Mouse (Mus musculus) embryonic facial prominence, embryonic 14.5 days (tissue): Measurements from ENCODE around the gene Brap. TPM values are rescaled to one million over a fixed set of nuclear protein-coding genes. Genes with fewer than 3 reads are reported as not detected.
A peak's percentile ranks its signal among the peaks of the same experiment; 100 is the strongest.
"Not testable (repeated sequence)": the region's sequence is repeated elsewhere in the genome, so short reads cannot be mapped to it uniquely, and the experiment has no call there.

ENCODE experiments used
- ATAC-seq: fragments of 200-750 bp; cut with Nextera tagmentation; 2 replicates; pipeline ENCODE4 v1.8.0; 2017; ENCODE audit warnings: low read depth, moderate number of reproducible peaks, moderate TSS enrichment
- DNase-seq: peaks from one replicate; pipeline ENCODE4 v3.0.0-alpha.2; 2015; ENCODE audit warnings: low spot score
- H3K27ac ChIP-seq: fragments of 300-500 bp; sonication (generic); replicated peaks from 2 replicates; pipeline ENCODE4 v1.5.1; 2014; ENCODE audit warnings: low read depth, mild to moderate bottlenecking, low read length, moderate library complexity
- H3K27me3 ChIP-seq: fragments of 300-500 bp; sonication (generic); replicated peaks from 2 replicates; pipeline ENCODE4 v1.6.1; 2014; ENCODE audit warnings: low read length; ENCODE audit not compliant: control insufficient read depth, insufficient read depth
- H3K36me3 ChIP-seq: fragments of 300-500 bp; sonication (generic); 2 replicates; pipeline ENCODE4 v1.6.1; 2014; ENCODE audit warnings: low read length, mixed read lengths; ENCODE audit not compliant: control insufficient read depth, insufficient read depth
- H3K4me1 ChIP-seq: fragments of 300-500 bp; sonication (generic); 2 replicates; pipeline ENCODE4 v1.6.1; 2014; ENCODE audit warnings: antibody characterized with exemption, low read length; ENCODE audit not compliant: control insufficient read depth, insufficient read depth
- H3K4me2 ChIP-seq: fragments of 300-500 bp; sonication (generic); 2 replicates; pipeline ENCODE4 v1.6.1; 2014; ENCODE audit warnings: low read depth, mild to moderate bottlenecking, low read length, moderate library complexity, mixed read lengths
- H3K4me3 ChIP-seq: fragments of 300-500 bp; sonication (generic); 2 replicates; pipeline ENCODE4 v1.5.1; 2014; ENCODE audit warnings: low read depth, mild to moderate bottlenecking, low read length
- H3K9ac ChIP-seq: fragments of 300-500 bp; sonication (generic); 2 replicates; pipeline ENCODE4 v1.6.1; 2014; ENCODE audit warnings: low read depth, mild to moderate bottlenecking, low read length, moderate library complexity, mixed read lengths
- H3K9me3 ChIP-seq: fragments of 300-500 bp; sonication (generic); 2 replicates; pipeline ENCODE4 v1.6.1; 2016; ENCODE audit warnings: low read length; ENCODE audit not compliant: control insufficient read depth
- WGBS: fragments of 180-500 bp; shearing (Covaris S2); extraction: QIAGEN DNeasy Blood & Tissue Kit; methylation state at CpG from one replicate; pipeline ENCODE4 v1.1.7; 2014; 5-methylcytosine and 5-hydroxymethylcytosine counted together
- polyA plus RNA-seq: library from polyadenylated mRNA; unstranded; fragments of >200 nt; fragmentation: Nextera tagmentation; extraction: Ambion mirVana; gene quantifications from 2 replicates; pipeline ENCODE4 v1.2.1, GENCODE M21; 2014

Gene Brap
- polyA plus RNA-seq, 1 experiment from 2014 or later, result 39.9 TPM

- no peak for ATAC-seq
- DNase-seq, result no peak
- Histone ChIP-seq H3K9ac (no peak overlapping the region), H3K4me3 (no peak overlapping the region), H3K4me2 (no peak overlapping the region), H3K27me3 (no peaks in the 10 kb centered on the region), H3K36me3 (no peaks in the 10 kb centered on the region), H3K27ac (no peak overlapping the region), H3K9me3 (no peaks in the 10 kb centered on the region), H3K4me1 (no peaks in the 10 kb centered on the region)
- WGBS, result 38% methylated on average over 3 of the region's 3 CpGs
Measured at GRCm38 (mm10) chr5:121632804-121633203, 27.6 kb upstream of the Brap start.

DNA sequence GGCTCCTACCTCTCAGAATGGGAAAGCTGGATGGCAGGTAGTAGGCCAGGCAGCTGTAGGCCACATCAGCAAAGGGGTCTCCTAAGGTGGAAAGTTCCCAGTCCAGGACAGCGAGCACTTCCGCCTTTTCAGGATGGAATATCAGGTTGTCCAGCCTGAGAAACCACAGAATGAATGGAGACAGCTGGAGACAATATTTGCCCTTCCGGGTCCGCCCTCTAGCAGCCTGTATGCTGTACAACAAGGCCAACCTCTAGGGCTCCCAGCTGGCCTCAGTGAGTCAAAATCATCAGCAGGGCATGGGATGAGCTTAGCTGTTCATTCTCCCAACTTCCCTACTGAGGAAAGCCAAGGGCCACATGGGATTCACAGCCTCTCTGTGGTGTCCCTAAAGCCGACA is 25.7 kb upstream of the Brap start:
- no peaks in the 10 kb centered on the region for H3K9me3 ChIP-seq
- H3K4me3 ChIP-seq, result no peak overlapping the region
- H3K27ac ChIP-seq, result no peak overlapping the region
- ATAC-seq (no peak), DNase-seq (no peak)
- no peak overlapping the region for H3K9ac ChIP-seq
- H3K27me3 ChIP-seq, result no peaks in the 10 kb centered on the region
- H3K4me2 ChIP-seq, result no peak overlapping the region
- WGBS, result 83% methylated on average over 5 of the region's 5 CpGs
- H3K4me1 ChIP-seq, result no peaks in the 10 kb centered on the region
- H3K36me3 ChIP-seq, result no peaks in the 10 kb centered on the region

DNA sequence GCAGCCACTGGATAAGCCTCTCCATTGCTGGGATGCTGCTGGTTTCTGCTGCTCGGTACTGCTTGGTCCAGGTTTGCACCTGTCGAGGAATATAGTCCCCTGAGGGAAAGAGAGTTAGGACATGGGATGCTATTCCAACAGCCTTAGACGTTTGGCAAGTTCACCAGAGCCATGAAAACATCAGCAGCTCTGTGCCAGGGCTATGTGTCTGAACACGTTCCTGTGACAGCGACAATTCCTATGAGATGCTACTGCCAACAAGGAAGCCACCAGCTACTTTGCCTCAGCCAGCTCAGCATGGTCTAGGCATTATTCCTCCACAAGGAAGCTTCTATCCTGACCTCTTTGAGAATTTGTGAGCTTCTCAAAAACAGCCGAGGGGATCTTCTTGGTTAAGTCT is 23.1 kb upstream of the Brap start:
- no peaks in the 10 kb centered on the region for H3K36me3 ChIP-seq
- no peak overlapping the region for H3K4me2 ChIP-seq
- no peak overlapping the region for H3K27ac ChIP-seq
- DNase-seq, result peak; percentile 35
- WGBS, result 79% methylated on average over 6 of the region's 6 CpGs
- H3K9ac ChIP-seq, result no peak overlapping the region
- ATAC-seq, result no peak
- no peak overlapping the region for H3K4me3 ChIP-seq
- no peaks in the 10 kb centered on the region for H3K9me3 ChIP-seq
- no peaks in the 10 kb centered on the region for H3K27me3 ChIP-seq
- no peaks in the 10 kb centered on the region for H3K4me1 ChIP-seq

GRCm38 (mm10) chr5:121639601-121640000 is 20.8 kb upstream of the Brap start:
- Histone ChIP-seq H3K4me2 (no peak overlapping the region), H3K36me3 (no peaks in the 10 kb centered on the region), H3K9ac (no peak overlapping the region), H3K27ac (no peak overlapping the region), H3K4me3 (no peak overlapping the region), H3K27me3 (no peaks in the 10 kb centered on the region), H3K9me3 (no peaks in the 10 kb centered on the region), H3K4me1 (no peaks in the 10 kb centered on the region)
- DNase-seq (no peak), ATAC-seq (no peak)
- WGBS, result 84% methylated on average over 9 of the region's 9 CpGs

DNA sequence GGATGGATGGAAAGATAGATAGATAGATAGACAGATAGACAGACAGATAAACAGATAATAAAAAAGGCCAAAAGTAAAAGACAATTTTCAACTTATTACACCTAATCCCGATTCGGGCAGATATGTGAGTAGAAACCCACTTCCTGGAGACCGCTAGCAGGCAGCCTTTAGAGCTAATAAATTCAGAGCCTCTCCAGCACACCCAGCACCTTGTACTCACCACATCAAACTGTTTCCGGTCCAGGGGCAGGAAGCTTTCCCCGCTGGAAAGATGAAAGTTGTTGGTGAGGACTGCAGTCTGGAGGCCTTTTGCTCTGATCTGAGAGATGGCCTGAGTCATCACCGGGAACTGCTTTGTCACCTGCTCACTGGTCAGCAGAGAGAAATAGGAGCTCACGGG is 11.2 kb upstream of the Brap start:
- 64% methylated on average over 7 of the region's 7 CpGs for WGBS
- no peak for DNase-seq
- no peaks in the 10 kb centered on the region for H3K36me3 ChIP-seq
- no peak overlapping the region for H3K4me3 ChIP-seq
- no peak for ATAC-seq
- no peaks in the 10 kb centered on the region; the same call in 1 of the 2 replicates for H3K4me1 ChIP-seq
- H3K27ac ChIP-seq, result no peak overlapping the region
- H3K27me3 ChIP-seq, result no peaks in the 10 kb centered on the region
- no peak overlapping the region for H3K4me2 ChIP-seq
- no peaks in the 10 kb centered on the region for H3K9me3 ChIP-seq
- no peak overlapping the region for H3K9ac ChIP-seq

- peaks cover 1% of the 10 kb centered on the region; the same call in 1 of the 2 replicates for H3K4me1 ChIP-seq
- no peak overlapping the region for H3K4me2 ChIP-seq
- no peak for DNase-seq
- H3K9me3 ChIP-seq, result no peaks in the 10 kb centered on the region
- no peaks in the 10 kb centered on the region for H3K36me3 ChIP-seq
- H3K9ac ChIP-seq, result no peak overlapping the region
- no peak for ATAC-seq
- no peaks in the 10 kb centered on the region for H3K27me3 ChIP-seq
- H3K27ac ChIP-seq, result no peak overlapping the region
- WGBS, result 80% methylated on average over 4 of the region's 4 CpGs
- H3K4me3 ChIP-seq, result no peak overlapping the region
Measured at GRCm38 (mm10) chr5:121654526-121654925, 5.8 kb upstream of the Brap start.

DNA sequence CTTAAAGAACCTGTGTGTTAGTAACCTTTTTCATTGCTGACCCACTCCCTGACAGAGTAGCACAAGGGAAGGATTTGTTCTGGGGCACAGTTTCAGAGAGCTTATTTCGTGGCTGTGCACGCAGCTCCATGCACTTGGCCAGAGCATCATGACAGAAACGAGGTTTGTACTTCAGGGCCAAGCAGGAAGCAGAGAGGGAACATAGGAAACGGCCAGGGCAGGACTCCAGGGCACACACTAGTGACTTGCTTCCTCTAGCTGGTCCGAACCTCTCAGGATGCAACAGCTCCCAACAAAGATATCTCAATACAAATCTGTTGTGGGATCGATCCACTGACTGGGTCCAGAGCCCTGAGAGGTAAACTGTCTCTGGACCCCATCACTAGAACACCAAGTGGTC is 3.5 kb upstream of the Brap start:
- not testable (repeated sequence) for H3K9ac ChIP-seq, DNase-seq, H3K4me2 ChIP-seq, H3K27ac ChIP-seq, H3K27me3 ChIP-seq, H3K4me3 ChIP-seq, H3K36me3 ChIP-seq, ATAC-seq, H3K9me3 ChIP-seq
- H3K4me1 ChIP-seq, result peaks cover 10% of the 10 kb centered on the region
- WGBS, result 68% methylated on average over 6 of the region's 6 CpGs

DNA sequence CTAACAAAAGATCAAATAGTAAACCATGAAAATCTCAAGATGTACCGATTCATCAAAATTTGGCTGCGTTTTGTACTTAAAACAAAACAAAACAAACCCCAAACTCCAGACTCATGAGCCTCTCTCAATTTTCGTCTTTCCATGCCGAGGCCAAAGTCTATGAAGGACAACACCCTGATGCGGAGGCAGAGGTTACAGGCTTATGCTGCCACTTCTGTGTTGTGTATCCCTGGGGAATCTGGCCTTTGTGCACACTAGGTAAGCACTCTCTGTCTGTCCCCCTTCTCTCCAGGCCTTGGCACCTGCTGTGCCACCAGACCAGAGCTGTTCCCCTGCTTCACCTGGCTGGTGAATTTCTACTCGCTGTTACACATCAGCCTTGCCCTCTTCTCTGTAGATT is 2.7 kb upstream of the Brap start:
- H3K27me3 ChIP-seq, H3K36me3 ChIP-seq, H3K9me3 ChIP-seq, H3K4me3 ChIP-seq, ATAC-seq, DNase-seq, H3K4me2 ChIP-seq, H3K9ac ChIP-seq, H3K27ac ChIP-seq: not testable (repeated sequence)
- peaks cover 10% of the 10 kb centered on the region for H3K4me1 ChIP-seq
- 79% methylated on average over 6 of the region's 6 CpGs for WGBS

- DNase-seq (no peak), ATAC-seq (no peak)
- WGBS, result under 1% methylated on average over 24 of the region's 26 CpGs
- peaks cover 33% of the 10 kb centered on the region for H3K36me3 ChIP-seq
- peak overlapping the region; percentile 87 for H3K4me2 ChIP-seq
- no peaks in the 10 kb centered on the region for H3K9me3 ChIP-seq
- peak overlapping the region; percentile 52; the same call in 1 of the 2 replicates for H3K27ac ChIP-seq
- peaks cover 10% of the 10 kb centered on the region for H3K4me1 ChIP-seq
- no peaks in the 10 kb centered on the region for H3K27me3 ChIP-seq
- H3K9ac ChIP-seq, result peak overlapping the region; percentile 93
- H3K4me3 ChIP-seq, result peak overlapping the region; percentile 98
Measured at GRCm38 (mm10) chr5:121660897-121661254, 513 bp downstream of the Brap start.
